Mouse (Mus musculus) kidney, adult 18-20 months (tissue): ENCODE measurements at regions not wholly inside any gene's neighbourhood (a gene's known extent, or its start where the extent isn't known, plus 50 kb on each side); places are given as distances from the start of the nearest gene placed in this dataset.

Experiments used
- DNase-seq: peaks from one replicate; pipeline ENCODE4 v3.0.0; 2021

- DNase-seq = no peak
Measured at GRCm38 (mm10) chr17:79553850-79554249, 57.8 kb upstream of the Rmdn2 start.

DNA sequence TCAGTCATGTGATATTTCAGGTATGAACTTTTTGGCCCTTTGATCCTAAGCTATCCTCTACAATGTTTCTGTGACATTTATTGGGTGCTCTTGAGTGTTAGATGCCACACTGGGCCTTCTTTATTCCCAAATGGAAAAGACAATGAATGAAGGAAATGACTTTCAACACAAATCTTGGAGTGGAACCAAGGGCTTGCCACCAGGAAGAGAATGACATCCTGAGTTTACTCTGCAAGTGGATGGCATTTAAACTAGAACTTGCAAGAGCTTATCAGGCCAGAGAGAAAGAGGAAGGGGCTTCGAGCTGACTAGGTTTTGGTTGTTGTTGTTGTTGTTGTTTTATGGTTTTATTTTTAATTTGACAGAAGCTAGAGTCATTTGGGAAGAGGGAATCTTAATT lies 56.1 kb upstream of the Rmdn2 start:
- DNase-seq = no peak
